Mouse (Mus musculus): ENCODE results near the gene Tspyl1.
"Not testable (repeated sequence)": the region's sequence is repeated elsewhere in the genome, so short reads cannot be mapped to it uniquely, and the experiment has no call there.

Gene Tspyl1

DNA sequence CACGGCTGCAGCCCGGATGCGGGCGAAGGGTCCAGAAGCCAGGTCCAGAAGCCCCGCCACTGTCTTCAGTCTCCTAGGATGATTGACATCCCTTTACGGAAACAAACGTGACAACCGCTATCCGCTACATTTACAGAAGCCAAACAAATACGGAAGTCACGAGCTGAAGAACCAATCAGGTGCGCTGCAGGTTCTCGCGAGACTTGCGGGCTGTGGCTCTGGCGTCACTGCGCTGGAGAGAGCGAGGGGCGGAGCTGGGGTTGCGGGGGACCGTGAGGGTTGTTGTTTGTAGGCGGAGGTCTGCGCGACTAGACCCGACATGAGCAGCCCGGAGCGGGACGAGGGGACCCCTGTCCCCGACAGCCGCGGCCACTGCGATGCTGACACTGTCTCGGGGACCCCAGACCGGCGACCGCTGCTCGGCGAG lies at the start of gene Tspyl1:
TSS of gene Tspyl1 (plus strand) at position 229 of the 427 bp plus-strand sequence.
- DNase-seq (ENCODE audit: low read depth, low spot score): peak; percentile 99

DNA sequence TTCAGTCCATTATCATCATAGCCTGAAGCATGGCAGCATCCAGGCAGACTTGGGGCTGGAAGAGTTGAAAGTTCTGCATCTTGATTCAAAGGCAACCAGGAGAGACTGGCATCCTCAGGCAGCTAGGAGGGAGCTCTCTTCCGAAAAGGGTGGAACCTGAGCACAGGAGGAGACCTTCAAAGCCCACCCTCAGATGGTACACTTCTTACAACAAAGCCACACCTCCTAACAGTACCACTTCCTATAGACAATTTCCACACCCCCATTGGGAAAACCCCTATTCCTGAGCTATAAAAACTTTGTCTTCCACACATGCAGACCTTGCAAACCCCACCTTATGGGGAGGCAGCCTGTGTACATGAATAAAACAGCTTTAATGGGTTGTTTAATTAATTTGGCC lies 48.6 kb upstream of the Tspyl1 start:
- DNase-seq (ENCODE audit: low read depth, low spot score): no peak

DNA sequence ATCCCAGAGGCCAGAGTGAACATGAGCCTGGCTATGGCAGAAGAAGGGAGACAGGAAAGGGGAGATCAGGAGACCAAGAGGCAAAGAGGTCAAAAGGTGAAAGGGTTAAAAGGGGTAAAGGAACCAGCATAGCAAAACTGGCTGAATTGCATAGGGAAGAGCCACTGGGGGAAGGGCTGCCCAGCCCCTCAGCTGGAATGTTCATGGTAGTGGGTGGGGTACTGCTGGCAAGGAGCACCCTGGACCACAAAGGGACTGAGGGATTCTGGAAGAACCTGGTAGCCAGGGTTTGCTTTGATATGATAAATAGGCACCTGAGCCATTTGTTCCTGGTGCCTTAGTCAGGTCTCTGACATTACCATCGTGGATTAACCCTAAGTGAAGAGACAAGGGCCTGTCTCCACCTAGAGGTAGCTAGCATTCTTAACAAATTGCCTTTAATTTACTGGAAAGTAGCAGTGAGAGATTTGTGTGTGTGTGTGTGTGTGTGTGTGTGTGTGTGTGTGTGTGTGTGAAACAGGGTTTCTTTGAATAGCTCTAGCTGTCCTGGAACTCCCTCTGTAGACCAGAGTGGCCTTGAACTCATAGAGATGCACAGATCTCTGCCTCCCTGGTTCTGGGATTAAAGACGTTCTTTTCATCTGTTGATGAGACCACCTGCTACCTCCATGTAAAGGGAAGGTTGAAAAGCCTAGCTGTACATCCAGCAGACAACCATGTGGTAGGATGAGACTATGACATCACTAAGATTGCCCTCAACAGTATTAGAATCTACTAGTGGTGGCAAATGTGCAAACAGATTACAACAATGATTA lies 47.9 kb upstream of the Tspyl1 start:
- peak; percentile 26 for DNase-seq (ENCODE audit: low read depth, low spot score)

DNA sequence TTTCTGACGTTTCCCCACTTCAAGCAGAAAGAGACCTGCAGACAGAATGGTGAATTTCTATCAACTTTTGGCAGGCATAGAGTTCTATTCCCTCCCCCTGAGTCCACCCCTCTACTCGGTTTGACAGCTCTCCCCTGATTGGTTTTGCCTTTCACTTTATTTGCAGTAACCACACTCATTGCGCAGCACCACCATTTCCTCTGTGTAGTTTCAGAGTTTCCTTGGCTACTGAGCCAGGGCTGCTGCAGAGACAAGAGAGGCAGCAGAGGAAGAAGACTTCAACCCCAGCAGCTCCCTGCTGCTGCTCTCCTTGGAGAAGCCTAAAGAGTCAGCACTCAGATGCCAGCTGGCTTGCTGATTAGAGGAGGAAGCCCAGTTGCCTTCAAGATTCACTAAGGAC lies 46.6 kb upstream of the Tspyl1 start:
- DNase-seq (ENCODE audit: low read depth, low spot score): peak; percentile 12

DNA sequence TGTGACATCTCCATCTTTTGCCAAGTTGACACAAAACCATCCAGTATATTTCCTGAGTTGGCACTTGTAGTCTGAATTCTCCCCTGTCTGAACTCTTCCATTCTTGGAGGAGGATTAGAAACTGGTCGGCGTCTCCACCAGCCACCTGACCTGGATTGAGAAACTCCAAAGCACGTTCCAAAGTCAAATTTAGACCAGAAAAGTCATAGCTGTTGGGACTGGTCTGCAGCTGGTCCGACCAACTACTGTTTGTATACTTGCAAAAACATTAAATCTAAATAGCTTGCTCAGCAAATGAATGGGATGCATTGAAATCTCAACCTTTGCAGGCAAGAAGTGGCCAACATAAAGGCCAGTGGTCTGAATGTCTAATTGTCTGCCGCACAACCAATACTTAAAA lies 45.4 kb upstream of the Tspyl1 start:
- no peak for DNase-seq (ENCODE audit: low read depth, low spot score)

DNA sequence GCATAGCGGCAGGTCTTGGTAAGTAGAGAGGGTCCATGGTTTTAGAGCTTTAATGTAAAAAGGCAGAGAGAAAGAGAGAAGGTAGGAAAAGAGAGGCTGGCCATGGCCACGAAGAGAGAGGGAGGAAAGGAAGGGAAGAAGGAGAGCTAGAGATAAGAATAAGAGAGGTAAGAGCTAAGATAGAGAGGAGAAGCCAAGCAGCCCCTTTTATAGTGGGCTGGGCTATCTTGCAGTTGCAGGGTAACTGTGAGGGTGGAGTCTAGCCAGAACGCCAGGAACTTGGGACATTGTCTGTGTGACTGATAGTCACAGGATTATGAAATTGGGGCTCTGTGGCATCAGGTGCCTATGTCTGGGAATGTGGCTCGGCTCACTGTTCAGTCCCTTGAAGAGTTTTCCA lies 43.5 kb upstream of the Tspyl1 start:
- DNase-seq (ENCODE audit: low read depth, low spot score): no peak

DNA sequence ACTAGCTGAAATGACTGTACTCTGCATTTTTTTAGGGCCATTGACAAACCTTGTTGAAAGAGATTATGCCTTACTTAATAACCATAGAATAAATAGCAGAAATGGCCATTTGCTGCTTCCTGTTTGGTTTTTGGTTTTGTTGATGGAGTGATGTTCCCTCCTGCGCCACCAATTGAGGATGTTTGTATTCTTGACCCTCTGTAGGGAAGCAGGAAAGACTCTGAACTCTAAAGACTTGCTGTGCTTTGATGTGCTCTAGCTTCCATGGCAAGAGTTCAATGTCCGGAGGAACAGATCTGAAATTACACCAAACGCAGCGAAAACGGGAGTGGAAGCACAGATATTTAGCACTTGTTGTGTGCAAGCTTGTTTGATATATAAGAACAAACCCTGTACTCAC lies 37.2 kb upstream of the Tspyl1 start:
- DNase-seq (ENCODE audit: low read depth, low spot score): no peak

DNA sequence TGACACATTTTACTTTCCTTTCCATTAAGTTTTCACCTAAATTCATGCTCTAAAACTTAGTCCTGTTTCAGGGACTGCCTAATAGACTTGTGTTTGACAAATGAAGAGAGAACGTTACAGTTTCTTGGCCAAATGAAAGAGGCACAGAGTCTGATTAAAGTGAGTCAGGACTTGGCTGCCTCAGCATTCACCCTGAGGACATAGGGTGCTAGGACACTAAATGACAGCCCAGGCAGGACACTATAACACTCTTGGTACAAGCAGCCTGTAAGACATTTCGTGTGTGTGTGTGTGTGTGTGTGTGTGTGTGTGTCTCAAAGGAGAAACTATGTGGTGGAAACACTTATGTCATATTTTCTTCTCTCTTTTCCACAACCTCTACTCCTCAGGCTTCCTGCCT lies 35.9 kb upstream of the Tspyl1 start:
- no peak for DNase-seq (ENCODE audit: low read depth, low spot score)

DNA sequence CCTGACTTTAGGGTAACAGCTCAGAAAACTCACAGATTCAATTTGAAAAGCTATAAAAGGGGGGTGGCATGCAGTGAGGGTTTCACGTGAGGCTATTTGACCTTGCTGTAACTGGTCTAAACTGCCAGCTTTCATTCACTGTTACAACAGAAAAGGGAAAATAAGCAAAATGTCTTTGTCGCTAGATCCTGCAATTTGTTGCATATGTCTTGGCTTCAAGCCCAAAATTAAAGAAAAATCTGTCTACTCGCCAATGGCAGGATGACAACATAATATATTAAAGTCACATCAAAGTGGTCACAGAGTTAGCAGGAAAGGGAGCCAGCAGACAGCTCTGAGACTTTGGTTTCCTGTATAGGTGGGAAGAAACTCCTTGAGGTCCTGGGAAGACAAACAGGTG lies 34.2 kb upstream of the Tspyl1 start:
- DNase-seq (ENCODE audit: low read depth, low spot score): no peak

DNA sequence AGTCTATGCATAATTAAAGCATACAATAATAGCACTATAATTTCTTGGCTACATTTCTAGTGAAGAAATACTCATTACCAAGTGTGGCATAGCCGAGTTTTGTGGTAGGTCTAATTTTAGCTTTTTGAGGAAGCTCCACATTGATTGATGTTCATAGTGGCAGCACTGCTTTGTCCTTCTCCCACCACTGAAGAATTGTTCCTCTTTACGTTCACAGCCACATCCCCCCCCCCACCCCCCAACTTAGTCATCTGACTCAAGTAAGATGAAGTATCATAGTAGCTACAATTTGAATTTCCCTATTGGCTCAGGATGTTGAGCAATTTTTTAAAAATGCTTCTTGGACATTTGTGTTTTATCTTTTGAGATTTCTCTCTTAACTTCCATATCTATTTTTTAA lies 32.4 kb upstream of the Tspyl1 start:
- DNase-seq (ENCODE audit: low read depth, low spot score): no peak

DNA sequence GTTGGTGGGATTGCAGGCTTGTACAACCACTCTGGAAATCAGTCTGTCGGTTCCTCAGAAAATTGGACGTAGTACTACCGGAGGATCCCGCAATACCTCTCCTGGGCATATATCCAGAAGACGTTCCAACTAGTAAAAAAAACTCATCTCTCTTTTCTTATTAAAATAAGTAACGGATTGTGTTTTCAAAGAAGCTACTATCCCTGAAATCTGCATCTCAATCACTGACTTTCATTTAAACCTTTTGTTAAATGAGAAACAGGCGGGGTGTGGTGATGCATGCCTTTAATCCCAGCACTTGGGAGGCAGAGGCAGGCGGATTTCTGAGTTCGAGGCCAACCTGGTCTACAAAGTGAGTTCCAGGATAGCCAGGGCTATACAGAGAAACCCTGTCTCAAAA lies 29.2 kb upstream of the Tspyl1 start:
- not testable (repeated sequence) for DNase-seq (ENCODE audit: low read depth, low spot score)

DNA sequence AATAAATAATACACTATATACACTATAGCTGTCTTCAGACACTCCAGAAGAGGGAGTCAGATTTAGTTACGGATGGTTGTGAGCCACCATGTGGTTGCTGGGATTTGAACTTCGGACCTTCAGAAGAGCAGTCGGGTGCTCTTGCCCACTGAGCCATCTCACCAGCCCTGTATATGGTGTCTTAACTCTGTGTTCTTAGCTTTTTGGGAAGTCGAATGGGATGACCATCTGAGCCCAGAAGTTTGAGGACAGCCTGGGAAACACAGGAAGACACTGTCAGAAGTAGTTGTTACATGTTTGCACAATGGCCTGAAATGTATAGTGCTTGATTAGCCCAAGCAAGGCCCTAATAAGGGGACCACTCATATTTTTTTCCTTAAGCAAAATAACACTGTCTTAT lies 16.9 kb upstream of the Tspyl1 start:
- DNase-seq (ENCODE audit: low read depth, low spot score): no peak

DNA sequence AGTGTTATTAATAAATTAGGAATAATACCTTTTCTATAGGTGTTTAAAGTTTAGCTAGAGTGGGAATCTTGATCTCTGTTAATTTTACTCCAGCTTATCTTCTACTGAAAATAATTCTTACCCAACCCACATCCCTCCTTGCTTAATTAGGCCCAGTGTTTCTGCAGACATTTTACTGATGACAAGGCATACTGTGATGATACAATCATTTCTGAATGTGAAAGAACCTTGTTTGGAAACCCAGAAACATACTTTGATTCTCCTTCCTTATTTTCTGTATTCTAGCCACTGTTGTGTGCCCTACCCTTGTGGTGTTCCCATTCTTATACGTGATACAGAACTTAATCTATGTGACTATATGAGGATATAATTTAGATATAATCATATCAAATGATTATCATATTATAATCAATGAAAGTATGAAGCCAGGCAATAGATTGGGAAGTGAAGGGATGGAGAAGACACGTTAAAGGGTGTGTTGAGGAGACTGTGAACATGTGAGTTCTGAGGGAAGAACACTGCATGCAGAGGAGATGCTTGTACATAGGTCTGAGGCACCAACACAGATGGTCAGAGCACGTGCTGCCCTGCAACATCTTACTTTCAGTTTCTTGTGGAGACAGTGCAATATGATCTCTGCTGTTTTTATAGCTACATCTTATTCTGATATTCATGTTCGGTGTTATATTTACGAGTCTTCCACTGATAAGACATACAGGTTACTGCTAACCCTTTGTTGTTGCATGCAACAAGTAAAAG lies 14.5 kb upstream of the Tspyl1 start:
- no peak for DNase-seq (ENCODE audit: low read depth, low spot score)

DNA sequence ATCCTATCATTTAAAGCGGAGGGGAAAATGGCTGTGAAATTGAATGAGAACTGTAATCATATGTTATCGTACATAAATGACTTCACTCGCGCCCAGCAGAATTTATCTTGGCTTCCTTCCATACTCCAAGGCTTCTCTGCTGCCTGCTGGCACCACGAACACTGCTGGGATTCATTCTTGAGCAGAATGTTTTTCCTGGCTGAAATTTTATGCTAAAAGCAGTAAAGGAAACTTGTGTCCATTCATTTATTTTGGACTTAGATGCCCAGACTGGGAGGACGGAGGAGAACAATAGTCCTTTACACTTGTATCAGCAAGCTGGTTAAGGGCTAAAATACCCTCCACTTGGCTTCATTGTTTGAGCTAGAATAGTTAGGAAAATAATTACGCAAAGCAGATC lies 10.3 kb upstream of the Tspyl1 start:
- peak; percentile 82 for DNase-seq (ENCODE audit: low read depth, low spot score)

DNA sequence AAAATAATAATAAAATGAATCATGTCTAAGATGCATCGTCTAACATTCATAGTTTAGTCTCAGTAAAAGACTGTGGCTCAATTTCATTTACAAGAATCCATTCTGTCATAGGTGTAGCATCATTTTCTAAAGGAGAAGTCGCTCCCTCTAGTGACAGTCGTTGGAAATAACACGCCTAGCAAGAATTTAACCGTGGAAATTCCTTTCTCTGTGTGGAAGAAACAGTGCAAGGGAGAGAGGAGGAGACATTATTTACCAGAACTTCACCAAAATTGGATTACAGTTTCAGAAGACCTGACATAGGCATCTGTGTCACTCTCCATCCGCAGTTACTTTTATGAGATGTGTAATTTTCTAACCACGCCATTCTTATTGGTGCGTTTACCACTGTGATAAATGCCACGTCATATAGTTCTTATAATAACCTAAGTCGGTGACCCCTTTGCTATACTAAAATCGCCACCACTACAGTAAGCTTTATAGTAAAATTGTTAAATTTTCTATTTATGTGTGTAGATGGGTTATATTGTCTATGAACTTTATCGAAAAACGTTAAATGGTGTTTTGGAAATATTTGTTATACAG lies 1.3 kb upstream of the Tspyl1 start:
- peak; percentile 89 for DNase-seq (ENCODE audit: low read depth, low spot score)

DNA sequence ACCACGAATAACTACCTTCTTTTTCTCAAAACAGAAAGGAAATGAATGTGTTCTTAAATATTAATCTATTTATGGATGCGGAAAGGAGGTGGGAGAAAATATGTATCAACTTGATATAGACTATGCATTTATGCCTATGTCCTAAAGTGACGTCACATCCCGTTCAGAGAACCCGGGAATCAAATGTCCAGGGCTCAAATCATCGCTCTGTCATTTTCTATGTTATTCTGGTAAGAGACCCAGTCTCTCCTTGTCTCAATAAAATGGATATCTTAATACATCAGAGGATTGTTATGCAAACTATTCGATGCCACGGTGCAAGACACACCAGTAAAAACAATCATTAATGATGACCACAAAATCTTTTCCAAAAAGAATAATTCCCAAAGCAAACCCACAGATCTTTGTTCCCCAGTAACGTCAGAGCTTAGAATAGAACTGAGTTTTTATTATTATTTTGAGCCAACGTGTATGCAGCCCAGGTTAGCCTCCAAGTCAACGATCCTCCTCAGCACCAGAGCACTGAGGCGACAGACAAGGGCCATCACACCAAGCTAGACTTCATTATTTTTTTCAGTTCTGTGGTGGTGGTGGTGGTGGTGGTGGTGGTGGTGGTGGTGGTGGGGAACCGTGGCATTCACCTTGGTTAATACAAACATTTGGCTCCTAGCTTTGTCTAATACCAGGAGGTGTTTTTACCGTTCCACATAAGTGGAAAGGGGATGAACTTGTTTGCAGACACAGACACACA lies 604 bp upstream of the Tspyl1 start:
- DNase-seq (ENCODE audit: low read depth, low spot score): peak; percentile 64

DNA sequence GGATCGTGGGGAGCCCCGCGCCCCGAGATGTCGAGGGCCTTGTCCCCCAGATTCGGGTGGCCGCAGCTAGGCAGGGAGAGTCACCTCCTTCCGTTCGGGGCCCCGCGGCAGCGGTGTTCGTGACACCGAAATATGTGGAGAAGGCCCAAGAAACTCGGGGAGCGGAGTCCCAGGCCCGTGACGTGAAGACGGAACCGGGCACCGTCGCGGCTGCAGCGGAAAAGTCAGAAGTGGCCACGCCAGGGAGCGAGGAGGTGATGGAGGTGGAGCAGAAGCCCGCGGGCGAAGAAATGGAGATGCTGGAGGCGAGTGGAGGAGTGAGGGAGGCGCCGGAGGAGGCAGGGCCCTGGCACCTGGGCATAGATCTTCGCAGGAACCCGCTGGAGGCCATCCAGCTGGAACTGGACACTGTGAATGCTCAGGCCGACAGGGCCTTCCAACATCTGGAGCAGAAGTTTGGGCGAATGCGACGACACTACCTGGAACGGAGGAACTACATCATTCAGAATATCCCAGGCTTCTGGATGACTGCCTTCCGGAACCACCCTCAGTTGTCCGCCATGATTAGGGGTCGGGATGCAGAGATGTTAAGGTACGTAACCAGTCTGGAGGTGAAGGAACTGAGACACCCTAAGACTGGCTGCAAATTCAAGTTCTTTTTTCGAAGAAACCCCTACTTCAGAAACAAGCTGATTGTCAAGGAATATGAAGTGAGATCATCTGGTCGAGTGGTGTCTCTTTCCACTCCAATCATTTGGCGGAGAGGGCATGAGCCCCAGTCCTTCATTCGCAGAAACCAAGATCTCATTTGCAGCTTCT lies 639 bp downstream of the Tspyl1 start:
- peak; percentile 66 for DNase-seq (ENCODE audit: low read depth, low spot score)

DNA sequence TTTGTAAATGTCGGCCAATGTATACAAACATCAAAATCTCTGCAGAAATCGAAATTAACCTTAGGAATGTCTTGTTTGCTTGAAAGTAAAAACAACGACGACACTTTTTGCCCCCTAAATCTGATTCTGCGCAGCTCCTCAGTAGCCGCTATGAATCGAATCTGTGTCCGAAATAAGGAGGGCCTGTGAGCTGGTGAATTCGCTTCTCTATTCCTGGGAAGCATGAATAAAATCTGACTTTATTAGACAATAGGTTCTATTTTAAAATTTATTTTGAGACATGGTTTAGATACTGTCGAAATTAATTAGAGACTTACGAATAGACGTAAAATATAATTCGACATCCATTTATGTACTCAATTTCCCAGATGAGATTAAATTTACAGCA lies 14.9 kb downstream of the Tspyl1 start:
- peak; percentile 54 for DNase-seq (ENCODE audit: low read depth, low spot score)

DNA sequence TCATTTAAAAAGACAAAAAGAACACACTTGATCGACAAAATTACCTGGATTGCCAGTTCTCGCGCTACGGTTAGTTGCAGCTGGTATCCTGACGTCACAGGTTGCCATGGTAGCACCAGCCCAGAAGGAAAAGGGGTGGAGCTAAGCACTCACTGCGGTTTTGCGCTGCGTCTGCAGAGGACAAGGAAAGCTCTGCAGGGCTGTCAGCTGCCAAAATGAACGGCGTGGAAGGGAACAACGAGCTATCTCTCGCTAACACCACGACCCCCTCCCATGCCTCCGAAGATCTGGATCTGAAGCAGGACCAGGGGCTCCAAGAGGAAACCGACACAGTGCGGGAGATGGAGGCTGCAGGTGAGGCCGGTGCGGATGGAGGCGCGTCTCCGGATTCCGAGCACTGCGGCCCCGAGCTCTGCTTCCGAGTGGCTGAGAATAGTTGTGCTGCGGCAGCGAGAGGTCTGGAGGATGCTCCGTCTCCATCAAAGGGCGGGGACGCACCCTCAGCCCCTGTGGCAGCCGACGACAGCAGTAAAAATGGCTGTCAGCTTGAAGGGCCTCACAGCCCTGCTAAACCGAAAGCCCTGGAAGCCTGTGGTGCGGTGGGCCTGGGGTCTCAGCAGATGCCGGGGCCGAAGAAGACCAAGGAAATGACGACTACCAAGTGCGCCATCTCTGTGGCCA lies 15.4 kb downstream of the Tspyl1 start, which contains the start of gene Tspyl4:
TSS of gene Tspyl4 (plus strand) at position 144 of the 681 bp plus-strand sequence.
- DNase-seq (ENCODE audit: low read depth, low spot score): peak; percentile 100

DNA sequence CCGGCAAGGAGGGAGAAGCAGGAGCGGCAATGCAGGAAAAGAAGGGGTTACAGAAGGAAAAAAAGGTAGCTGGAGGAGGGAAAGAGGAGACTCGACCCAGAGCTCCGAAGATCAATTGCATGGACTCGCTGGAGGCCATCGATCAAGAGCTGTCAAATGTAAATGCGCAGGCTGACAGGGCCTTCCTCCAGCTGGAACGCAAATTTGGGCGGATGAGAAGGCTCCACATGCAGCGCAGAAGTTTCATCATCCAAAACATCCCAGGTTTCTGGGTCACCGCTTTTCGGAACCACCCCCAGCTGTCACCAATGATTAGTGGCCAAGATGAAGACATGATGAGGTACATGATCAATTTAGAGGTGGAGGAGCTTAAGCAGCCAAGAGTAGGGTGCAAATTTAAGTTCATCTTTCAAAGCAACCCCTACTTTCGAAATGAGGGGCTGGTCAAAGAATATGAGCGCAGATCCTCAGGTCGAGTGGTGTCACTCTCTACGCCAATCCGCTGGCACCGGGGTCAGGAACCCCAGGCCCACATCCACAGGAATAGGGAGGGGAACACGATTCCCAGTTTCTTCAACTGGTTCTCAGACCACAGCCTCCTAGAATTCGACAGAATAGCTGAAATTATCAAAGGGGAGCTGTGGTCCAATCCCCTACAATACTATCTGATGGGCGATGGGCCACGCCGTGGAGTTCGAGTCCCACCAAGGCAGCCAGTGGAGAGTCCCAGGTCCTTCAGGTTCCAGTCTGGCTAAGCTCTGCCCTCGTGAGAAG lies 16.2 kb downstream of the Tspyl1 start:
- DNase-seq (ENCODE audit: low read depth, low spot score): peak; percentile 72
